Mouse (Mus musculus): ENCODE data around the gene Lin7c. TPM values are rescaled to one million over a fixed set of nuclear protein-coding genes. Genes with fewer than 3 reads are reported as not detected.

Lin7c gene
- polyA plus RNA-seq, 1 experiment, result 7.0 TPM

- no peaks in the 10 kb centered on the region for H3K27me3 ChIP-seq (ENCODE audit: control insufficient read depth, insufficient read depth, insufficient read length)
- H3K36me3 ChIP-seq (ENCODE audit: control insufficient read depth, insufficient read depth), result peaks cover 57% of the 10 kb centered on the region
- H3K4me2 ChIP-seq (ENCODE audit: low read depth), result no peak overlapping the region
- H3K79me2 ChIP-seq (ENCODE audit: control insufficient read depth, insufficient read depth), result peaks cover 39% of the 10 kb centered on the region
- no peak overlapping the region for H3ac ChIP-seq (ENCODE audit: control insufficient read depth, insufficient read length)
- H3K4me3 ChIP-seq, result no peak overlapping the region
- TF ChIP-seq MAX (IDR thresholded peaks at IDR 0.05; ENCODE audit: low read depth) (no peak), REST (IDR thresholded peaks at IDR 0.05; ENCODE audit: insufficient read depth, insufficient read length) (no peak), TCF12 (IDR thresholded peaks at IDR 0.05; ENCODE audit: insufficient read depth, poor library complexity, severe bottlenecking) (no peak), MYOG (IDR thresholded peaks at IDR 0.05; ENCODE audit: control insufficient read depth in 1 of 3, insufficient read depth in 1 of 3, insufficient read length in 2 of 3, low read depth in 2 of 3) (no peak), TCF3 (IDR thresholded peaks at IDR 0.05; ENCODE audit: insufficient read length, low read depth) (no peak), CEBPB (IDR thresholded peaks at IDR 0.05; ENCODE audit: insufficient read depth, poor library complexity, severe bottlenecking) (no peak), E2F4 (IDR thresholded peaks at IDR 0.05; ENCODE audit: insufficient read depth) (no peak), POLR2A (IDR thresholded peaks at IDR 0.05; ENCODE audit: insufficient read length, low read depth) (no peak), MYOD1 (IDR thresholded peaks at IDR 0.05; ENCODE audit: control insufficient read depth in 1 of 3, insufficient read length in 2 of 3, low read depth in 2 of 3) (no peak), USF1 (IDR thresholded peaks at IDR 0.05; ENCODE audit: low read depth) (no peak), POLR2AphosphoS2 (IDR thresholded peaks at IDR 0.05; ENCODE audit: insufficient read length, low read depth) (no peak), SRF (IDR thresholded peaks at IDR 0.05; ENCODE audit: control insufficient read depth, insufficient read length, low read depth) (no peak)
Measured at GRCm38 (mm10) chr2:109896311-109896710, 5.7 kb downstream of the Lin7c start.

DNA sequence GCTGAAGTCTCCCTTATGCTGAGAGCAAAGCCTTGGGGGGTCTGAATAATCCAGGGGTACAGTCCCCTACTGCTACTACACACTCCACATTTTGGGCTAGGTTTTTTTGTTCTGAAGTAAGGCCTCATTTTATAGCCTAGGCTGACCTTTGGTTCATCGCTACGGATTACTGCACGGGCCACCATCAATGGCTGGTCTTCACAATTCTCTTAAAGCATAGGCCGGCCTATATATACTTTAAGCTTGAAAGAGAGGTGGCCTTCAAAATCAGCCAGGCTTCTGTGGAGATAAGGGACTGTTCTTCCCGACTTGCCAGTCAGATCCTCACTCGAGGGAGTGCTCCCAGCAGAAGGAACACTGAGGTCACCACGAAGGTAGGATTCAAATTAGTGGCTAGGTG lies 12.2 kb downstream of the Lin7c start:
- H3K4me2 ChIP-seq (ENCODE audit: low read depth), result no peak overlapping the region
- no peaks in the 10 kb centered on the region for H3K27me3 ChIP-seq (ENCODE audit: control insufficient read depth, insufficient read depth, insufficient read length)
- H3K4me3 ChIP-seq, result no peak overlapping the region
- no peak overlapping the region for H3ac ChIP-seq (ENCODE audit: control insufficient read depth, insufficient read length)
- H3K36me3 ChIP-seq (ENCODE audit: control insufficient read depth, insufficient read depth), result peaks cover 28% of the 10 kb centered on the region
- H3K79me2 ChIP-seq (ENCODE audit: control insufficient read depth, insufficient read depth), result peaks cover 9% of the 10 kb centered on the region
- TF ChIP-seq CEBPB (IDR thresholded peaks at IDR 0.05; ENCODE audit: insufficient read depth, poor library complexity, severe bottlenecking) (no peak), E2F4 (IDR thresholded peaks at IDR 0.05; ENCODE audit: insufficient read depth) (no peak), MYOG (IDR thresholded peaks at IDR 0.05; ENCODE audit: control insufficient read depth in 1 of 3, insufficient read depth in 1 of 3, insufficient read length in 2 of 3, low read depth in 2 of 3) (no peak), MYOD1 (IDR thresholded peaks at IDR 0.05; ENCODE audit: control insufficient read depth in 1 of 3, insufficient read length in 2 of 3, low read depth in 2 of 3) (no peak), TCF12 (IDR thresholded peaks at IDR 0.05; ENCODE audit: insufficient read depth, poor library complexity, severe bottlenecking) (no peak), REST (IDR thresholded peaks at IDR 0.05; ENCODE audit: insufficient read depth, insufficient read length) (no peak), USF1 (IDR thresholded peaks at IDR 0.05; ENCODE audit: low read depth) (no peak), TCF3 (IDR thresholded peaks at IDR 0.05; ENCODE audit: insufficient read length, low read depth) (no peak), POLR2A (IDR thresholded peaks at IDR 0.05; ENCODE audit: insufficient read length, low read depth) (no peak)

DNA sequence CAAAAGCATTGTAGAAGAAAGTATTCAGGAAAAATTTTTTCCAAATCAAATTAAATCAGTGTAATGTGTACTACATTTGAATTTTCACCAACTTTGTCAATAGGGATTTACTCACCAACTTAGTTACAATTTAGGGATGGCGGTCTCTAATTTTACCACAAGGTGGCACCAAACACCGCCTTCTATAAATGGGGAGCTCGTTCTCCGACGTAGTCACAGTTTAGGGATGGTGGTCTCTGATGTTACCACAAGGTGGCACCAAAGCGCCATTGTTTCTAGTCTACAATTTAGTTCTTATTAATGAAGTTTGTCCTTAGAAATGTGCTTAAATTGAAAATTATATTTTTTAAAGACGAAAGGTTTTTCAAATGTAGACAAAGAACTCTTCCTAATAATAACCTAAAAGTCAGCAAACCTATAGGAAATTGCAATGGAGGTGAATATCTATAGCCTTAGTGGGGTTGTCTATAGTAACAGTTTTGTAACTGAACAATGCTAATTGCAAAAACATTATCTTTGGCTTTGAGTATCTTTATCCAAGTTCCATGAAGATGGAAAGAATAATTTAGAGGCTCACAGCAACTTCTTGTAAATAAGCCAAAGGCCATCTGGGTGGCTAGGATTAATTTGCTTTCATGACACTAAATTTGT lies 13.6 kb downstream of the Lin7c start:
- Histone ChIP-seq H3K36me3 (ENCODE audit: control insufficient read depth, insufficient read depth) (peaks cover 16% of the 10 kb centered on the region), H3K4me2 (ENCODE audit: low read depth) (no peak overlapping the region), H3K79me2 (ENCODE audit: control insufficient read depth, insufficient read depth) (peaks cover 4% of the 10 kb centered on the region), H3K4me3 (no peak overlapping the region), H3ac (ENCODE audit: control insufficient read depth, insufficient read length) (no peak overlapping the region), H3K27me3 (ENCODE audit: control insufficient read depth, insufficient read depth, insufficient read length) (no peaks in the 10 kb centered on the region)
- TF ChIP-seq POLR2AphosphoS2 (IDR thresholded peaks at IDR 0.05; ENCODE audit: insufficient read length, low read depth) (peak; percentile 72), E2F4 (IDR thresholded peaks at IDR 0.05; ENCODE audit: insufficient read depth) (no peak)

DNA sequence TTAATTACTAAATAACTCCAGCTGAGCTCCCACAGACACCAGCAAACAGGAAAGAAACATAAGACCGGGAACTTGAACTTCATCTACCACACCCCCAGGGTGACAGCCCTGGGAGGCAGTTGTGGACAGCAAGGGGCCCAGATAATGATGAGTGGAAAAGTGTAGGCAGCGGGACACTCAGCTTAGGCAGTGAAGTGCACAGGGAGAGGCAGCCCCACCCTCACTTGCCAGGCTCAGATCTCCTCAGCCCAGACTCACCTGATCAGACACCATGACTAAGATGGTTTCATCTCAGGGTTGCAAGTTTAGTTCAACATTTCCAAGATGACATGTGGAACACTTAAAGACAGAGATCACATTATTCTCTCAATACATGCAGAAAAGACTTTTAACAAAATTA lies 18.5 kb downstream of the Lin7c start:
- Histone ChIP-seq H3K79me2 (ENCODE audit: control insufficient read depth, insufficient read depth) (no peaks in the 10 kb centered on the region), H3K4me2 (ENCODE audit: low read depth) (no peak overlapping the region), H3ac (ENCODE audit: control insufficient read depth, insufficient read length) (no peak overlapping the region), H3K27me3 (ENCODE audit: control insufficient read depth, insufficient read depth, insufficient read length) (no peaks in the 10 kb centered on the region), H3K4me3 (no peak overlapping the region), H3K36me3 (ENCODE audit: control insufficient read depth, insufficient read depth) (peaks cover 5% of the 10 kb centered on the region)
- TF ChIP-seq MYOD1 (IDR thresholded peaks at IDR 0.05; ENCODE audit: control insufficient read depth in 1 of 3, insufficient read length in 2 of 3, low read depth in 2 of 3) (no peak), TCF12 (IDR thresholded peaks at IDR 0.05; ENCODE audit: insufficient read depth, poor library complexity, severe bottlenecking) (no peak), POLR2AphosphoS2 (IDR thresholded peaks at IDR 0.05; ENCODE audit: insufficient read length, low read depth) (no peak), REST (IDR thresholded peaks at IDR 0.05; ENCODE audit: insufficient read depth, insufficient read length) (no peak), USF1 (IDR thresholded peaks at IDR 0.05; ENCODE audit: low read depth) (no peak), TCF3 (IDR thresholded peaks at IDR 0.05; ENCODE audit: insufficient read length, low read depth) (no peak), MAX (IDR thresholded peaks at IDR 0.05; ENCODE audit: low read depth) (no peak), POLR2A (IDR thresholded peaks at IDR 0.05; ENCODE audit: insufficient read length, low read depth) (no peak), SRF (IDR thresholded peaks at IDR 0.05; ENCODE audit: control insufficient read depth, insufficient read length, low read depth) (no peak), MYOG (IDR thresholded peaks at IDR 0.05; ENCODE audit: control insufficient read depth in 1 of 3, insufficient read depth in 1 of 3, insufficient read length in 2 of 3, low read depth in 2 of 3) (no peak), E2F4 (IDR thresholded peaks at IDR 0.05; ENCODE audit: insufficient read depth) (no peak), CEBPB (IDR thresholded peaks at IDR 0.05; ENCODE audit: insufficient read depth, poor library complexity, severe bottlenecking) (no peak)

DNA sequence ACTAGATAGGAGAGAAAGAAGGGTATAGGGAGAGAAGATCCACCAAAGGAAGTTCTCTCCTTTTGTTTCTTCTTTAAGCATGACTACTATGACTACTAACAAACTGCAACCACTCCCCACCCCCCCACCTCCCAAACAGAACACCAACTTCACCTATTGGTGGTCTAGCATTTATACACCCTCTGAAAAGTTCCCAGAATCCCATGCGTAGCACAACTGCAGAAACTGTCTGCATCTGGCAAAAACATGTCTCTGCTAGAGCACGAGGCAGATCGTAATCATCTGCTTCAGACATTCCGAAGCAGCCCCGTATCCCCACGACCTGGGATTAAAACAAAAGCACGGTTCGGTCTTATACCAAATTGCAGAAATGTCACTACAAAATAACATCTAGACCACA lies 21.6 kb downstream of the Lin7c start:
- Histone ChIP-seq H3K36me3 (ENCODE audit: control insufficient read depth, insufficient read depth) (no peaks in the 10 kb centered on the region), H3K4me3 (no peak overlapping the region), H3ac (ENCODE audit: control insufficient read depth, insufficient read length) (no peak overlapping the region), H3K4me2 (ENCODE audit: low read depth) (no peak overlapping the region), H3K79me2 (ENCODE audit: control insufficient read depth, insufficient read depth) (no peaks in the 10 kb centered on the region), H3K27me3 (ENCODE audit: control insufficient read depth, insufficient read depth, insufficient read length) (no peaks in the 10 kb centered on the region)
- TF ChIP-seq MYOG (IDR thresholded peaks at IDR 0.05; ENCODE audit: control insufficient read depth in 1 of 3, insufficient read depth in 1 of 3, insufficient read length in 2 of 3, low read depth in 2 of 3), result no peak
- no peak for TF ChIP-seq E2F4 (IDR thresholded peaks at IDR 0.05; ENCODE audit: insufficient read depth)
- no peak for TF ChIP-seq MAX (IDR thresholded peaks at IDR 0.05; ENCODE audit: low read depth)
- TF ChIP-seq POLR2A (IDR thresholded peaks at IDR 0.05; ENCODE audit: insufficient read length, low read depth), result no peak
- TF ChIP-seq POLR2AphosphoS2 (IDR thresholded peaks at IDR 0.05; ENCODE audit: insufficient read length, low read depth), result no peak
- no peak for TF ChIP-seq SRF (IDR thresholded peaks at IDR 0.05; ENCODE audit: control insufficient read depth, insufficient read length, low read depth)
- TF ChIP-seq REST (IDR thresholded peaks at IDR 0.05; ENCODE audit: insufficient read depth, insufficient read length), result no peak
- no peak for TF ChIP-seq CEBPB (IDR thresholded peaks at IDR 0.05; ENCODE audit: insufficient read depth, poor library complexity, severe bottlenecking)
- no peak for TF ChIP-seq USF1 (IDR thresholded peaks at IDR 0.05; ENCODE audit: low read depth)
- no peak for TF ChIP-seq TCF3 (IDR thresholded peaks at IDR 0.05; ENCODE audit: insufficient read length, low read depth)
- no peak for TF ChIP-seq TCF12 (IDR thresholded peaks at IDR 0.05; ENCODE audit: insufficient read depth, poor library complexity, severe bottlenecking)
- no peak for TF ChIP-seq MYOD1 (IDR thresholded peaks at IDR 0.05; ENCODE audit: control insufficient read depth in 1 of 3, insufficient read length in 2 of 3, low read depth in 2 of 3)

Measured in myocyte (in vitro differentiated cells).